Comparison of ENCODE assay signal across 16 mouse cellular contexts in genomic region chr15:93094202-93095135, GRCm38 (mm10).
DNase-seq lines count a peak whose midpoint lies in the region; ATAC-seq lines count a peak whose summit lies in the region.
"Had no signal": no experiment of that assay in that cellular context is flagged by ENCODE, and none has a peak within 500 bp of the region (broad histone marks: within the 10 kb centered on the region; RNA-seq: fewer than 3 reads in every experiment).

No protein-coding gene starts in this region.

- H3K9ac ChIP-seq in liver, embryonic 12.5 days, result no peak overlapping the region
- H3K9ac ChIP-seq: embryonic facial prominence, embryonic 13.5 days; intestine, embryonic 15.5 days; neural tube, embryonic 12.5 days; stomach, embryonic 15.5 days had no signal

- H3K27ac ChIP-seq in liver, embryonic 12.5 days, result no peak overlapping the region
- H3K27ac ChIP-seq: embryonic facial prominence, embryonic 13.5 days; intestine, embryonic 15.5 days; neural tube, embryonic 12.5 days; stomach, embryonic 15.5 days had no signal

- no peaks in the 10 kb centered on the region for H3K36me3 ChIP-seq in liver, embryonic 12.5 days
- H3K36me3 ChIP-seq: embryonic facial prominence, embryonic 13.5 days; intestine, embryonic 15.5 days; neural tube, embryonic 12.5 days; stomach, embryonic 15.5 days had no signal

- ATAC-seq in liver, embryonic 12.5 days, result peak; percentile 69
- ATAC-seq: intestine, embryonic 15.5 days; Patski had no signal

- H3K9me3 ChIP-seq in liver, embryonic 12.5 days (replicated peaks), result no peaks in the 10 kb centered on the region
- H3K9me3 ChIP-seq: embryonic facial prominence, embryonic 13.5 days; intestine, embryonic 15.5 days; neural tube, embryonic 12.5 days; stomach, embryonic 15.5 days had no signal

- H3K4me2 ChIP-seq in liver, embryonic 12.5 days, result peak overlapping the region; percentile 20
- H3K4me2 ChIP-seq: embryonic facial prominence, embryonic 13.5 days; intestine, embryonic 15.5 days; neural tube, embryonic 12.5 days; stomach, embryonic 15.5 days had no signal

- DNase-seq in embryo, embryonic 10 days (ENCODE audit: low spot score), result peak; percentile 32
- no peak for DNase-seq in embryo, embryonic 9.5 days (ENCODE audit: extremely low spot score)
- DNase-seq in kidney, postnatal 10 days, result peak; percentile 30
- no peak for DNase-seq in kidney, adult 9 months
- DNase-seq in mesoderm, embryonic 11.5 days (ENCODE audit: low read depth, low spot score), result peak; percentile 69
- DNase-seq in right cerebral cortex, adult 18-20 months, result no peak
- no peak for DNase-seq in urinary bladder, postnatal 10 days (ENCODE audit: low spot score)
- DNase-seq: cerebellum, adult 2 months; lung, postnatal 10 days; midbrain, embryonic 14.5 days had no signal

- no peak overlapping the region for H3K4me3 ChIP-seq in liver, embryonic 12.5 days
- H3K4me3 ChIP-seq: embryonic facial prominence, embryonic 13.5 days; intestine, embryonic 15.5 days; neural tube, embryonic 12.5 days; stomach, embryonic 15.5 days had no signal

- 31% methylated on average over 23 of the region's 23 CpGs for WGBS in liver, embryonic 12.5 days (ENCODE audit: insufficient replicate concordance)

- H3K4me1 ChIP-seq in liver, embryonic 12.5 days, result peaks cover 24% of the 10 kb centered on the region
- H3K4me1 ChIP-seq: embryonic facial prominence, embryonic 13.5 days; intestine, embryonic 15.5 days; neural tube, embryonic 12.5 days; stomach, embryonic 15.5 days had no signal

- no peaks in the 10 kb centered on the region for H3K27me3 ChIP-seq in liver, embryonic 12.5 days (replicated peaks)
- H3K27me3 ChIP-seq: embryonic facial prominence, embryonic 13.5 days; intestine, embryonic 15.5 days; neural tube, embryonic 12.5 days; stomach, embryonic 15.5 days had no signal

Comparison
In these comparisons a context has a peak if more than half of its experiments do, and no peak if none do; other contexts are left out.
1. DNase-seq: peak in embryo, embryonic 10 days (single experiment), kidney, postnatal 10 days (single experiment) and mesoderm, embryonic 11.5 days (single experiment); none in embryo, embryonic 9.5 days (single experiment), kidney, adult 9 months (single experiment), right cerebral cortex, adult 18-20 months (single experiment) and urinary bladder, postnatal 10 days (single experiment).